Mouse (Mus musculus) MEL (cell line): ENCODE measurements around the gene Gfpt2. TPM values are rescaled to one million over a fixed set of nuclear protein-coding genes. Genes with fewer than 3 reads are reported as not detected.

Experiments
- DNase-seq: peaks from one replicate; pipeline ENCODE4 v3.0.0; 2011; ENCODE audit warnings: low read depth, low spot score
- H3K27ac ChIP-seq: 2 replicates; pipeline ENCODE4 v1.5.1; 2012; ENCODE audit warnings: low read depth, mild to moderate bottlenecking, control low read depth, low read length, moderate library complexity; ENCODE audit not compliant: control insufficient read depth
- H3K27me3 ChIP-seq, 2 experiments: fragments of 150-350 bp in 1 of 2; sonication (generic) in 1 of 2; 2 replicates each; pipeline ENCODE4 v1.6.1; 2012; ENCODE audit warnings: low read length in 2 of 2, mild to moderate bottlenecking in 2 of 2, improper control_type of control experiment in 1 of 2, moderate library complexity in 1 of 2; ENCODE audit not compliant: insufficient read depth in 2 of 2, control insufficient read depth in 1 of 2
- H3K36me3 ChIP-seq, 2 experiments: 2 replicates each; pipeline ENCODE4 v1.6.1; 2012 to 2014; ENCODE audit warnings: low read length in 2 of 2, improper control_type of control experiment in 1 of 2, inconsistent platforms in 1 of 2, mild to moderate bottlenecking in 1 of 2; ENCODE audit not compliant: insufficient read depth in 2 of 2, control insufficient read depth in 1 of 2
- H3K4me1 ChIP-seq, 2 experiments: fragments of 150-350 bp in 1 of 2; sonication (generic) in 1 of 2; 2 replicates each; pipeline ENCODE4 v1.6.1; 2012; ENCODE audit warnings: low read length in 2 of 2, improper control_type of control experiment in 1 of 2, mild to moderate bottlenecking in 1 of 2; ENCODE audit not compliant: insufficient read depth in 2 of 2, control insufficient read depth in 1 of 2
- H3K4me3 ChIP-seq, 2 experiments: fragments of 150-350 bp in 1 of 2; sonication (generic) in 1 of 2; 2 replicates each; pipeline ENCODE4 v1.5.1; 2012; ENCODE audit warnings: low read depth in 2 of 2, low read length in 2 of 2, mild to moderate bottlenecking in 2 of 2, moderate library complexity in 2 of 2, control low read depth in 1 of 2, improper control_type of control experiment in 1 of 2; ENCODE audit not compliant: control insufficient read depth in 1 of 2, insufficient read depth in 1 of 2
- H3K79me2 ChIP-seq: 2 replicates; pipeline ENCODE4 v1.6.1; 2012; ENCODE audit warnings: mild to moderate bottlenecking, low read length, moderate library complexity; ENCODE audit not compliant: control insufficient read depth, poor library complexity, insufficient read depth
- H3K9ac ChIP-seq: 2 replicates; pipeline ENCODE4 v1.6.1; 2012; ENCODE audit warnings: low read depth, mild to moderate bottlenecking, control low read depth, low read length, moderate library complexity; ENCODE audit not compliant: control insufficient read depth, poor library complexity, severe bottlenecking
- H3K9me3 ChIP-seq: fragments of 150-350 bp; sonication (generic); replicated peaks from 2 replicates; pipeline ENCODE4 v1.6.1; 2012; ENCODE audit warnings: mild to moderate bottlenecking, low read length, improper control_type of control experiment, moderate library complexity; ENCODE audit not compliant: insufficient read depth
- BHLHE40 ChIP-seq: IDR thresholded peaks from 2 replicates; pipeline ENCODE4 v1.6.1; 2012; ENCODE audit warnings: low read depth, mild to moderate bottlenecking, inconsistent platforms, low read length, improper control_type of control experiment, borderline replicate concordance
- CHD2 ChIP-seq: IDR thresholded peaks from 2 replicates; pipeline ENCODE4 v1.6.1; 2011; ENCODE audit warnings: low read length, improper control_type of control experiment
- ELF1 ChIP-seq: IDR thresholded peaks from 2 replicates; pipeline ENCODE4 v1.6.1; 2014; ENCODE audit warnings: low read depth, mild to moderate bottlenecking, inconsistent platforms, low read length, improper control_type of control experiment, moderate library complexity
- GABPA ChIP-seq: IDR thresholded peaks from 2 replicates; pipeline ENCODE4 v1.6.1; 2012; ENCODE audit warnings: low read depth, mild to moderate bottlenecking, inconsistent platforms, low read length, improper control_type of control experiment, moderate library complexity
- JUND ChIP-seq: IDR thresholded peaks from 2 replicates; pipeline ENCODE4 v1.6.1; 2011; ENCODE audit warnings: low read depth, mild to moderate bottlenecking, improper control_type of control experiment, low read length
- KAT2A ChIP-seq: conservative IDR thresholded peaks from 2 replicates; pipeline ENCODE4 v1.6.1; 2012; ENCODE audit warnings: low read depth, low read length, improper control_type of control experiment, inconsistent platforms
- MAFK ChIP-seq: IDR thresholded peaks from 2 replicates; pipeline ENCODE4 v1.6.1; 2011; ENCODE audit warnings: low read depth, mild to moderate bottlenecking, low read length, improper control_type of control experiment, borderline replicate concordance
- MAX ChIP-seq: IDR thresholded peaks from 2 replicates; pipeline ENCODE4 v1.6.1; 2011; ENCODE audit warnings: low read length, improper control_type of control experiment
- MAZ ChIP-seq: IDR thresholded peaks from 2 replicates; pipeline ENCODE4 v1.6.1; 2012; ENCODE audit warnings: low read depth, mild to moderate bottlenecking, inconsistent platforms, low read length, improper control_type of control experiment
- MEF2A ChIP-seq: IDR thresholded peaks from 2 replicates; pipeline ENCODE4 v1.6.1; 2014; ENCODE audit warnings: low read depth, mild to moderate bottlenecking, inconsistent platforms, low read length, improper control_type of control experiment; ENCODE audit not compliant: poor library complexity, insufficient replicate concordance, severe bottlenecking; ENCODE audit errors: extremely low read depth
- MXI1 ChIP-seq: IDR thresholded peaks from 2 replicates; pipeline ENCODE4 v1.6.1; 2011; ENCODE audit warnings: mild to moderate bottlenecking, low read depth, low read length, improper control_type of control experiment
- MYB ChIP-seq: IDR thresholded peaks from 2 replicates; pipeline ENCODE4 v1.6.1; 2011; ENCODE audit warnings: mild to moderate bottlenecking, low read depth, low read length, improper control_type of control experiment
- NELFE ChIP-seq: IDR thresholded peaks from 2 replicates; pipeline ENCODE4 v1.6.1; 2011; ENCODE audit warnings: low read depth, low read length, improper control_type of control experiment
- NRF1 ChIP-seq: IDR thresholded peaks from 2 replicates; pipeline ENCODE4 v1.6.1; 2014; ENCODE audit warnings: low read depth, mild to moderate bottlenecking, inconsistent platforms, low read length, improper control_type of control experiment, moderate library complexity; ENCODE audit not compliant: poor library complexity, insufficient read depth, severe bottlenecking
- POLR2A ChIP-seq, 2 experiments: IDR thresholded peaks; 2 replicates each; pipeline ENCODE4 v1.6.1; 2011 to 2012; ENCODE audit warnings: low read length in 2 of 2, mild to moderate bottlenecking in 2 of 2, control low read depth in 1 of 2, improper control_type of control experiment in 1 of 2, low read depth in 1 of 2, moderate library complexity in 1 of 2; ENCODE audit not compliant: control insufficient read depth in 1 of 2, insufficient read depth in 1 of 2, poor library complexity in 1 of 2
- POLR2AphosphoS2 ChIP-seq: IDR thresholded peaks from 2 replicates; pipeline ENCODE4 v1.6.1; 2011; ENCODE audit warnings: low read length, improper control_type of control experiment
- RAD21 ChIP-seq: IDR thresholded peaks from 2 replicates; pipeline ENCODE4 v1.6.1; 2011; ENCODE audit warnings: mild to moderate bottlenecking, low read depth, low read length, improper control_type of control experiment
- TAL1 ChIP-seq: IDR thresholded peaks from 2 replicates; pipeline ENCODE4 v1.6.1; 2012; ENCODE audit warnings: mild to moderate bottlenecking, inconsistent platforms, low read length, moderate library complexity, mixed read lengths
- TCF12 ChIP-seq: IDR thresholded peaks from 2 replicates; pipeline ENCODE4 v1.6.1; 2014; ENCODE audit warnings: low read depth, mild to moderate bottlenecking, inconsistent platforms, low read length, improper control_type of control experiment, moderate library complexity
- USF1 ChIP-seq: IDR thresholded peaks from 2 replicates; pipeline ENCODE4 v1.6.1; 2014; ENCODE audit warnings: low read depth, mild to moderate bottlenecking, inconsistent platforms, low read length, improper control_type of control experiment, moderate library complexity
- USF2 ChIP-seq, 2 experiments: IDR thresholded peaks; 2 replicates each; pipeline ENCODE4 v1.6.1; 2011 to 2012; ENCODE audit warnings: improper control_type of control experiment in 2 of 2, low read length in 2 of 2, borderline replicate concordance in 1 of 2, inconsistent platforms in 1 of 2, low read depth in 1 of 2, mild to moderate bottlenecking in 1 of 2; ENCODE audit not compliant: insufficient read depth in 1 of 2
- ZKSCAN1 ChIP-seq: IDR thresholded peaks from 2 replicates; pipeline ENCODE4 v1.6.1; 2012; ENCODE audit warnings: low read depth, mild to moderate bottlenecking, inconsistent platforms, low read length, improper control_type of control experiment, moderate library complexity
- ZMIZ1 ChIP-seq: IDR thresholded peaks from 2 replicates; pipeline ENCODE4 v1.6.1; 2012; ENCODE audit warnings: low read depth, mild to moderate bottlenecking, inconsistent platforms, low read length, improper control_type of control experiment, moderate library complexity
- ZNF384 ChIP-seq: IDR thresholded peaks from 2 replicates; pipeline ENCODE4 v1.6.1; 2012; ENCODE audit warnings: low read depth, mild to moderate bottlenecking, inconsistent platforms, low read length, improper control_type of control experiment
- polyA plus RNA-seq, 2 experiments: library from polyadenylated mRNA; stranded (reverse) in 1 of 2; unstranded in 1 of 2; fragments of >175 nt in 1 of 2; fragments of >200 nt in 1 of 2; gene quantifications; 2 replicates each; pipeline versions ENCODE4 v1.2.1 to v1.2.4; 2012; ENCODE audit warnings: low replicate concordance in 2 of 2, low read depth in 1 of 2; ENCODE audit not compliant: insufficient read length in 2 of 2, insufficient read depth in 1 of 2, missing spikeins in 1 of 2
- total RNA-seq: library from RNA; depleted of rRNA; stranded (reverse); fragments of 300-350 nt; gene quantifications from 2 replicates; pipeline ENCODE4 v1.2.3, GENCODE M21; 2012

Gene Gfpt2
- total and polyA plus RNA-seq, 3 experiments: 4.0 to 8.0 TPM; not detected in 1

DNA sequence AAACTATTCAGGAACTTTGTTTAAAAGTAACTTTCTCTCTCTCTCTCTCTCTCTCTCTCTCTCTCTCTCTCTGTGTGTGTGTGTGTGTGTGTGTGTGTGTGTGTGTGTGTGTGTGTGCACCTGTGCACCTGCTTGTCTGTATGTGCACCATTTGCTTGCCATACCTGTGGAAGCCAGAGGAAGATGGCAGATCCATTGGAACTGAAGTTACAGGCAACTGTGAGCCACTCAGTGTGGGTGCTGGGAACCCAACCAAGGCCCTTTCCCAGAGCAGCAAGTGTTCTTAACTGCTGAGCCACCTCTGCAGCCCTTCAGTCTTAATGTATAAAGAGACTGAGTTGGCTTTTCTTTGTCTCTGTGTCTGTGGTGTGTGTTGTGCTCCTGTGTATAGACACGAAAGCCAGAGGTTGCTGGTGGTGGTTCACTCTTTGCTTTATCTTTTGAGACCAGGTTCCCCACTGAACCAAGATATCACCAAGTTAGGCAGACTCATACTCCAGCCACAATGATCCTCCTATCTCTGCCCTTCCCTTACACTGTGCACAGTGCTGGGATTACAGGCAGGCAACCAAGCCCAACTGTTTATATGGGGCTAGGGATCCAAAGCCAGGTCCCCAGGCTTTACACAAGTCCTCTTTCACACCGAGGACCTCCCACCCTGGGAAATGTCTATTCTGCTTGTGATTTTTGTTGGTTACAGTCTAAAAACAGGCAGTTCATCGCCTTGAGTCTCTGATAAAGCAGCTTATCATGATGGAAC lies 28.4 kb upstream of the Gfpt2 start (continued):
- TF ChIP-seq USF2 (IDR thresholded peaks at IDR 0.05; ENCODE audit: borderline replicate concordance in 1 of 2, insufficient read depth in 1 of 2, low read depth in 1 of 2, low read length in 2 of 2) (no peak), ZKSCAN1 (no peak), ELF1 (no peak), MYB (peak; percentile 29; the same call in 1 of the 2 replicates), MAZ (peak; percentile 68; the same call in 1 of the 2 replicates), ZNF384 (no peak), KAT2A (no peak), ZMIZ1 (no peak; the same call in 1 of the 2 replicates), NELFE (no peak), MEF2A (no peak), USF1 (no peak), CHD2 (no peak), POLR2AphosphoS2 (no peak), RAD21 (no peak), BHLHE40 (peak; percentile 60), POLR2A (IDR thresholded peaks at IDR 0.05; ENCODE audit: control insufficient read depth in 1 of 2, insufficient read depth in 1 of 2, low read depth in 1 of 2, low read length in 2 of 2, poor library complexity in 1 of 2) (peak in 1 of 2 experiments; percentile 31; a peak in 1 of 4 replicates), TAL1 (peak; percentile 96), MAFK (peak; percentile 85), GABPA (no peak), JUND (peak; percentile 14; the same call in 1 of the 2 replicates), NRF1 (no peak), MAX (no peak), TCF12 (peak; percentile 98)

- no peak overlapping the region for H3K9ac ChIP-seq
- H3K79me2 ChIP-seq: no peaks in the 10 kb centered on the region
- H3K27ac ChIP-seq: peak overlapping the region; percentile 68
- TF ChIP-seq MXI1 (peak; percentile 25; the same call in 1 of the 2 replicates), ZMIZ1 (no peak), ELF1 (peak; percentile 79)
- H3K4me3 ChIP-seq: no peak overlapping the region
- no peaks in the 10 kb centered on the region for H3K9me3 ChIP-seq
- H3K36me3 ChIP-seq: peaks cover 0 to 28% of the 10 kb centered on the region in 2 experiments; a peak in 2 of 4 replicates
- H3K27me3 ChIP-seq: peaks cover 0 to 2% of the 10 kb centered on the region in 2 experiments; a peak in 1 of 4 replicates
- H3K4me1 ChIP-seq: peaks cover 9 to 42% of the 10 kb centered on the region in 2 experiments
- DNase-seq: no peak
These were observed 27.9 kb upstream of the Gfpt2 start for GRCm38 (mm10) chr11:49766137-49766411.
